Mouse (Mus musculus): Measurements from ENCODE around the gene St3gal4. TPM values are rescaled to one million over a fixed set of nuclear protein-coding genes. Genes with fewer than 3 reads are reported as not detected.

St3gal4 gene
- polyA plus RNA-seq, 1 experiment from 2014 or later, result 10.7 TPM

DNA sequence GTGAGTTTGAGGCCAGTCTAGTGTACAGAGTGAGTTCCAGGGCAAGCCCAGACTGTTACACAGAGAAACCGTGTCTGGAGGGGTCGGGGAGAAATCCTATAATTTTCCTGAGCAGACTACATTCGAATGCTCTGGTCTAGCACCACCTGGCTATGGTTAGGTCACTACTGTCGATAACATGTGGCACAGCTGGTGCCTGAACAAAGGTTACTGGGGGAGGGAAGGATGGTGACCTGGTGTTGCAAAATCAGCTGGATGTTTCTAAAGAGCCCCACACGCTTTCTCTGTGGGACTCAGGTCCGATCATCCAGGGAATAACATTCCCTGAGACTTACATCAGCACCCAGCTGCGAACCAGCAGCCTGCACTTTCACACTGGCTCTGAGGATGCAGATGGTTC lies 19.0 kb upstream of the St3gal4 start:
- H3K9ac ChIP-seq (ENCODE audit: low read length), result no peak overlapping the region
- DNase-seq (ENCODE audit: low spot score, missing footprints) (no peak), ATAC-seq (ENCODE audit: low FRiP score) (no peak)
- no peak overlapping the region for H3K4me3 ChIP-seq (ENCODE audit: low read depth, low read length)
- no peaks in the 10 kb centered on the region for H3K27me3 ChIP-seq (ENCODE audit: control insufficient read depth, insufficient read depth, low read length)
- no peak overlapping the region for H3K4me2 ChIP-seq
- no peaks in the 10 kb centered on the region for H3K9me3 ChIP-seq (ENCODE audit: control insufficient read depth, low read length)
- H3K27ac ChIP-seq (ENCODE audit: low read depth, low read length), result no peak overlapping the region
- 74% methylated on average over 7 of the region's 7 CpGs for WGBS
- H3K4me1 ChIP-seq (ENCODE audit: control insufficient read depth, insufficient read depth, low read length), result no peaks in the 10 kb centered on the region
- no peaks in the 10 kb centered on the region for H3K36me3 ChIP-seq (ENCODE audit: control insufficient read depth, insufficient read depth, low read length)

DNA sequence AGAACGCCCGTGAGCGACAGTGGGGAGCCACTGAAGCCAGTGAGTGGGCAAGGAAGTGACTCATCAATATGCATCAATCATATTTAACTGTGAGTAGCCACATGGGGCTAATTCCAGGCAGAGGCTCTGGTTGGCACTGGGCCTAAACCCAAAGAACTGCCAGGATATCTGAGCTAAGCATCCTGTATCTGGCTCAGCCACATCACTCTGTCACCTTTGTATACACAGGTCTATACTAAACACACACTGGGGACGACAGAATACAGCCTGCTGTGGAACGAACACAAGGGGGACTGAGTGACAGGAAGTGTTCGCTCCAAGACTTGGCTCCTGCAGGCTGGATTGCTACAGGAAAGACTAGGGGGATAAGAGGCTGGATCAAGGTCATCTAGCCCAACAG lies 16.5 kb upstream of the St3gal4 start:
- H3K4me2 ChIP-seq, result no peak overlapping the region
- H3K9me3 ChIP-seq (ENCODE audit: control insufficient read depth, low read length), result no peaks in the 10 kb centered on the region
- WGBS, result 82% methylated on average over 6 of the region's 6 CpGs
- DNase-seq (ENCODE audit: low spot score, missing footprints), result no peak
- no peak overlapping the region for H3K27ac ChIP-seq (ENCODE audit: low read depth, low read length)
- H3K4me1 ChIP-seq (ENCODE audit: control insufficient read depth, insufficient read depth, low read length), result no peaks in the 10 kb centered on the region
- no peak overlapping the region for H3K4me3 ChIP-seq (ENCODE audit: low read depth, low read length)
- ATAC-seq (ENCODE audit: low FRiP score), result no peak
- H3K27me3 ChIP-seq (ENCODE audit: control insufficient read depth, insufficient read depth, low read length), result no peaks in the 10 kb centered on the region
- H3K36me3 ChIP-seq (ENCODE audit: control insufficient read depth, insufficient read depth, low read length), result no peaks in the 10 kb centered on the region
- H3K9ac ChIP-seq (ENCODE audit: low read length), result no peak overlapping the region

GRCm38 (mm10) chr9:35131637-35132397 lies 12.7 kb upstream of the St3gal4 start:
- no peak overlapping the region for H3K4me3 ChIP-seq (ENCODE audit: low read depth, low read length)
- no peak overlapping the region for H3K4me2 ChIP-seq
- no peaks in the 10 kb centered on the region for H3K36me3 ChIP-seq (ENCODE audit: control insufficient read depth, insufficient read depth, low read length)
- H3K27me3 ChIP-seq (ENCODE audit: control insufficient read depth, insufficient read depth, low read length), result no peaks in the 10 kb centered on the region
- WGBS, result 88% methylated on average over 16 of the region's 16 CpGs
- H3K4me1 ChIP-seq (ENCODE audit: control insufficient read depth, insufficient read depth, low read length), result no peaks in the 10 kb centered on the region
- no peaks in the 10 kb centered on the region for H3K9me3 ChIP-seq (ENCODE audit: control insufficient read depth, low read length)
- DNase-seq (ENCODE audit: low spot score, missing footprints) (no peak), ATAC-seq (ENCODE audit: low FRiP score) (no peak)
- H3K9ac ChIP-seq (ENCODE audit: low read length), result no peak overlapping the region
- H3K27ac ChIP-seq (ENCODE audit: low read depth, low read length), result no peak overlapping the region

- Histone ChIP-seq H3K9ac (ENCODE audit: low read length) (no peak overlapping the region), H3K36me3 (ENCODE audit: control insufficient read depth, insufficient read depth, low read length) (peaks cover 2% of the 10 kb centered on the region; the same call in 1 of the 2 replicates), H3K4me3 (ENCODE audit: low read depth, low read length) (no peak overlapping the region), H3K4me2 (no peak overlapping the region), H3K9me3 (ENCODE audit: control insufficient read depth, low read length) (no peaks in the 10 kb centered on the region), H3K27ac (ENCODE audit: low read depth, low read length) (no peak overlapping the region), H3K4me1 (ENCODE audit: control insufficient read depth, insufficient read depth, low read length) (no peaks in the 10 kb centered on the region), H3K27me3 (ENCODE audit: control insufficient read depth, insufficient read depth, low read length) (no peaks in the 10 kb centered on the region)
- ATAC-seq (ENCODE audit: low FRiP score), result no peak
- 89% methylated on average over 9 of the region's 9 CpGs for WGBS
- no peak for DNase-seq (ENCODE audit: low spot score, missing footprints)
Measured at GRCm38 (mm10) chr9:35128995-35129418, 9.9 kb upstream of the St3gal4 start.

- no peak overlapping the region for H3K27ac ChIP-seq (ENCODE audit: low read depth, low read length)
- no peaks in the 10 kb centered on the region for H3K4me1 ChIP-seq (ENCODE audit: control insufficient read depth, insufficient read depth, low read length)
- ATAC-seq (ENCODE audit: low FRiP score) (no peak), DNase-seq (ENCODE audit: low spot score, missing footprints) (no peak)
- 90% methylated on average over 3 of the region's 3 CpGs for WGBS
- no peak overlapping the region for H3K4me2 ChIP-seq
- H3K9me3 ChIP-seq (ENCODE audit: control insufficient read depth, low read length), result no peaks in the 10 kb centered on the region
- no peak overlapping the region for H3K4me3 ChIP-seq (ENCODE audit: low read depth, low read length)
- no peaks in the 10 kb centered on the region for H3K27me3 ChIP-seq (ENCODE audit: control insufficient read depth, insufficient read depth, low read length)
- H3K9ac ChIP-seq (ENCODE audit: low read length), result no peak overlapping the region
- H3K36me3 ChIP-seq (ENCODE audit: control insufficient read depth, insufficient read depth, low read length), result peaks cover 2% of the 10 kb centered on the region; the same call in 1 of the 2 replicates
Measured at GRCm38 (mm10) chr9:35128564-35128963, 9.5 kb upstream of the St3gal4 start.

DNA sequence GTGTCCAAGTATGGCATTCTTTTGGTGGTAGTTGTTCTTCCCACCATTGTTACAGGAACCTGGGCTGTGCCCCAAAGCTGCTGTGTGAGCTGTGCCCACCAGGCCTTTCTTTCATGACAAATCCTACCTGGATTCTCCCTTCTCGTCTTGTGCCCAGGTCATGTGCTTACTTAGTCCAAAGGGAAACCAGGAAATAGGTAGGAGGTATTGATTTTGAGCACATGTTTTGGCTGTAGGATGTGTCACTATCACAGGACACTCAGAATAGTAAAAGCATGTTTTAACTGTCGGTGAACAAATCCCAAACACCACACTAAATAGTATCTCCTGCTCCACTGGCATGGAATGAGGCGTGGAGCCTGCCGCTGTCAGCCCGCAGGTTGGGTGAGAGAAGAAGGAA lies 8.5 kb upstream of the St3gal4 start:
- Histone ChIP-seq H3K4me2 (no peak overlapping the region), H3K9ac (ENCODE audit: low read length) (no peak overlapping the region), H3K9me3 (ENCODE audit: control insufficient read depth, low read length) (no peaks in the 10 kb centered on the region), H3K4me3 (ENCODE audit: low read depth, low read length) (no peak overlapping the region), H3K27me3 (ENCODE audit: control insufficient read depth, insufficient read depth, low read length) (no peaks in the 10 kb centered on the region), H3K36me3 (ENCODE audit: control insufficient read depth, insufficient read depth, low read length) (peaks cover 2% of the 10 kb centered on the region; the same call in 1 of the 2 replicates), H3K27ac (ENCODE audit: low read depth, low read length) (no peak overlapping the region), H3K4me1 (ENCODE audit: control insufficient read depth, insufficient read depth, low read length) (no peaks in the 10 kb centered on the region)
- 90% methylated on average over 5 of the region's 5 CpGs for WGBS
- no peak for ATAC-seq (ENCODE audit: low FRiP score)
- DNase-seq (ENCODE audit: low spot score, missing footprints), result no peak

GRCm38 (mm10) chr9:35127147-35127546 lies 8.1 kb upstream of the St3gal4 start:
- H3K4me1 ChIP-seq (ENCODE audit: control insufficient read depth, insufficient read depth, low read length), result no peaks in the 10 kb centered on the region
- ATAC-seq (ENCODE audit: low FRiP score) (no peak), DNase-seq (ENCODE audit: low spot score, missing footprints) (no peak)
- H3K27me3 ChIP-seq (ENCODE audit: control insufficient read depth, insufficient read depth, low read length), result no peaks in the 10 kb centered on the region
- no peak overlapping the region for H3K4me3 ChIP-seq (ENCODE audit: low read depth, low read length)
- peaks cover 2% of the 10 kb centered on the region; the same call in 1 of the 2 replicates for H3K36me3 ChIP-seq (ENCODE audit: control insufficient read depth, insufficient read depth, low read length)
- H3K9ac ChIP-seq (ENCODE audit: low read length), result no peak overlapping the region
- no peaks in the 10 kb centered on the region for H3K9me3 ChIP-seq (ENCODE audit: control insufficient read depth, low read length)
- H3K27ac ChIP-seq (ENCODE audit: low read depth, low read length), result no peak overlapping the region
- no peak overlapping the region for H3K4me2 ChIP-seq
- WGBS, result 89% methylated on average over 6 of the region's 6 CpGs

DNA sequence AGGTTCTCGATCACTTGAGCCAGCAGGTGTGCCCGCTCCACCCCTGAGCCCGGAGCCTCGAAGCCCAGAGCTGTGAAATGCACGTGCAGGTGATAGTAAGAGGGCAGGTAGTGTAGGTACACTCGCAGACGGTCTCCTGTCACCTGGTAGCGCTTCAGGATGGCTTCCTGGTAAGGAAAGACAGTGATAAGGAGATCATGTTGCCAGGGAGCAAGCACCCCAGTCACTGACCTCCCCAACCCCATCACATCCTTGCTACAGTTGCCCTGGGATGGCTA lies 5.5 kb upstream of the St3gal4 start:
- DNase-seq (ENCODE audit: low spot score, missing footprints) (no peak), ATAC-seq (ENCODE audit: low FRiP score) (no peak)
- H3K27ac ChIP-seq (ENCODE audit: low read depth, low read length), result no peak overlapping the region
- H3K9ac ChIP-seq (ENCODE audit: low read length), result no peak overlapping the region
- peaks cover 2% of the 10 kb centered on the region; the same call in 1 of the 2 replicates for H3K36me3 ChIP-seq (ENCODE audit: control insufficient read depth, insufficient read depth, low read length)
- no peaks in the 10 kb centered on the region for H3K4me1 ChIP-seq (ENCODE audit: control insufficient read depth, insufficient read depth, low read length)
- no peaks in the 10 kb centered on the region for H3K9me3 ChIP-seq (ENCODE audit: control insufficient read depth, low read length)
- H3K4me3 ChIP-seq (ENCODE audit: low read depth, low read length), result no peak overlapping the region
- no peak overlapping the region for H3K4me2 ChIP-seq
- H3K27me3 ChIP-seq (ENCODE audit: control insufficient read depth, insufficient read depth, low read length), result no peaks in the 10 kb centered on the region
- 92% methylated on average over 8 of the region's 8 CpGs for WGBS

DNA sequence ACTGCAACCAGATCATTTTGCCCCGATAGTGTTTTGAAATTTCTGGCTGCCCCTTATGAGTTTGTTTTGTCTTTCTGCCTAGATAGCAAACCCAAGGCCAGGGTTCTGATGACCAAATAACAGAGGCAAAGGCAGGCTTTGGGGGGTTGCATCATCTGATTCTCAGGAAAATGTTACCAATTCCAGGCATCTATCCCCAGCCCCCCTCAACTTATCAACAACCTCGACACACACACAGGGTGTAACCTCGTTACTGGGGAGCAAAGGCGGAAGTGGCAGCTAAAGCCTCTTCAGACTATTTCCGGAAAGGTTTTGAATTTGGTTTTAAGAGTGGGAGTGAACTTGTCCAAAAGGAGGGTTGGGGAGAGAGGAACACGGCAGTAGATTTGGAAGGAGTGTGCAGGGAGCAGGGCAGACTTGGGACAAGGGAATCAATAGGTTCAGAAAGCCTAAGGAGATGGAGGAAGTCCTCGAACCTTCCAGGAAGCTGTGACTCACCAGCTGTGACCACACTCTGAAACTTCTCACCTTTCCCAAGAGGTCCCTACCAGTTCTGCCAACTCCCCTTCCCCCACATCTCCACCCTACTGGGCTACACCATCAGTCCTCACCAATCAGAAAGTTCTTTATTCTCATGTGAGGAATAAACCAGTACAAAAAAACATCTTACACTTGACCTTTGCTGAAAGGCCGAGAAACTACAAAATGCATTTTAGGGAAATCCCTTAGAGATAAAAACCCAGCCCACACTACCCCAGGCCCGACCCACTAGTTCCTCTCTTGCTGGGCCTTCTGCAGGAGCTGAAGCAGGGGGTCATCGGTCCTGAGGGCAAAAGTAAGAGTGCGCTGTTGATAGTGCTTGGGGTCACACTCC lies 5.0 kb upstream of the St3gal4 start:
- Histone ChIP-seq H3K4me2 (no peak overlapping the region), H3K27ac (ENCODE audit: low read depth, low read length) (no peak overlapping the region), H3K27me3 (ENCODE audit: control insufficient read depth, insufficient read depth, low read length) (no peaks in the 10 kb centered on the region), H3K9me3 (ENCODE audit: control insufficient read depth, low read length) (no peaks in the 10 kb centered on the region), H3K9ac (ENCODE audit: low read length) (no peak overlapping the region), H3K4me1 (ENCODE audit: control insufficient read depth, insufficient read depth, low read length) (no peaks in the 10 kb centered on the region), H3K36me3 (ENCODE audit: control insufficient read depth, insufficient read depth, low read length) (peaks cover 2% of the 10 kb centered on the region; the same call in 1 of the 2 replicates), H3K4me3 (ENCODE audit: low read depth, low read length) (no peak overlapping the region)
- ATAC-seq (ENCODE audit: low FRiP score), result no peak
- WGBS, result 85% methylated on average over 11 of the region's 11 CpGs
- DNase-seq (ENCODE audit: low spot score, missing footprints), result no peak
